9 mouse cellular contexts compared by ENCODE assay signal in genomic region chr6:128436356-128437005, GRCm38 (mm10). TPM values are rescaled to one million over a fixed set of nuclear protein-coding genes. Genes with fewer than 3 reads are reported as not detected.
DNase-seq lines count a peak whose midpoint lies in the region; ATAC-seq and TF ChIP-seq lines count a peak whose summit lies in the region.
"Had no signal": no experiment of that assay in that cellular context is flagged by ENCODE, and none has a peak within 500 bp of the region (broad histone marks: within the 10 kb centered on the region; RNA-seq: fewer than 3 reads in every experiment).

No protein-coding gene starts in this region.

- H3K27ac ChIP-seq in liver, adult 2 months (replicated peaks; ENCODE audit: insufficient read depth, low read depth, low read length), result peak overlapping the region; percentile 95
- no peak overlapping the region for H3K27ac ChIP-seq in forebrain, embryonic 11.5 days (ENCODE audit: low read depth, low read length)
- peak overlapping the region; percentile 98 for H3K27ac ChIP-seq in limb, embryonic 10.5 days
- no peak overlapping the region for H3K27ac ChIP-seq in neural tube, embryonic 13.5 days (replicated peaks)

- peak overlapping the region; percentile 96 for H3K9ac ChIP-seq in liver, adult 2 months (ENCODE audit: low read depth, low read length)
- H3K9ac ChIP-seq in forebrain, embryonic 11.5 days (ENCODE audit: low read length), result peak overlapping the region; percentile 97
- H3K9ac ChIP-seq in neural tube, embryonic 13.5 days, result peak overlapping the region; percentile 98

- TF ChIP-seq CTCF in liver, adult 2 months (IDR thresholded peaks at IDR 0.05; ENCODE audit: low read depth, low read length), result no peak

- ATAC-seq in forebrain, embryonic 11.5 days (replicated peaks; ENCODE audit: low FRiP score), result no peak
- no peak for ATAC-seq in neural tube, embryonic 13.5 days (ENCODE audit: low read depth)
- ATAC-seq in frontal cortex, adult (ENCODE audit: low TSS enrichment), result no peak
- ATAC-seq: inflammation-experienced regulatory T-cells, adult 6 months had no signal

- H3K79me2 ChIP-seq in liver, adult 2 months (ENCODE audit: control insufficient read depth, insufficient read depth, low read length), result no peaks in the 10 kb centered on the region; the same call in 1 of the 2 replicates

- H3K4me3 ChIP-seq in liver, adult 2 months (ENCODE audit: insufficient read depth, low read depth, low read length), result peak overlapping the region; percentile 31
- peak overlapping the region; percentile 96 for H3K4me3 ChIP-seq in forebrain, embryonic 11.5 days (ENCODE audit: low read depth, low read length)
- peak overlapping the region; percentile 99 for H3K4me3 ChIP-seq in limb, embryonic 10.5 days
- peak overlapping the region; percentile 99 for H3K4me3 ChIP-seq in neural tube, embryonic 13.5 days

- DNase-seq in liver, adult 2 months (ENCODE audit: extremely low read depth, low read depth, low spot score), result peak; percentile 92
- no peak for DNase-seq in liver
- DNase-seq in forebrain, embryonic 11.5 days (ENCODE audit: low spot score), result peak; percentile 31
- no peak for DNase-seq in limb, embryonic 10.5 days (ENCODE audit: low spot score)
- no peak for DNase-seq in MN1 (ENCODE audit: low spot score)
- DNase-seq in layer of hippocampus, postnatal 36 days, result no peak

- 30% methylated on average over 8 of the region's 8 CpGs for WGBS in liver, adult 2 months
- 88% methylated on average over 8 of the region's 8 CpGs for WGBS in forebrain, embryonic 11.5 days
- WGBS in limb, embryonic 10.5 days, result 93% methylated on average over 8 of the region's 8 CpGs
- WGBS in neural tube, embryonic 13.5 days, result 91% methylated on average over 8 of the region's 8 CpGs

- no peaks in the 10 kb centered on the region for H3K9me3 ChIP-seq in forebrain, embryonic 11.5 days (ENCODE audit: control insufficient read depth, low read length)
- no peaks in the 10 kb centered on the region for H3K9me3 ChIP-seq in limb, embryonic 10.5 days (replicated peaks)
- H3K9me3 ChIP-seq in neural tube, embryonic 13.5 days, result no peaks in the 10 kb centered on the region

- H3K4me2 ChIP-seq in forebrain, embryonic 11.5 days (ENCODE audit: low read depth, low read length, severe bottlenecking), result peak overlapping the region; percentile 83
- peak overlapping the region; percentile 68 for H3K4me2 ChIP-seq in neural tube, embryonic 13.5 days

- H3K36me3 ChIP-seq in liver, adult 2 months (ENCODE audit: control insufficient read depth, insufficient read depth, low read length), result peaks cover 36% of the 10 kb centered on the region
- H3K36me3 ChIP-seq in forebrain, embryonic 11.5 days (ENCODE audit: control insufficient read depth, insufficient read depth, low read length), result peaks cover 42% of the 10 kb centered on the region
- H3K36me3 ChIP-seq in limb, embryonic 10.5 days, result peaks cover 54% of the 10 kb centered on the region
- peaks cover 51% of the 10 kb centered on the region for H3K36me3 ChIP-seq in neural tube, embryonic 13.5 days

- H3K4me1 ChIP-seq in liver, adult 2 months (ENCODE audit: control insufficient read depth, insufficient read depth, low read length), result peaks cover 19% of the 10 kb centered on the region
- peaks cover 9% of the 10 kb centered on the region for H3K4me1 ChIP-seq in forebrain, embryonic 11.5 days (replicated peaks; ENCODE audit: control insufficient read depth, insufficient read depth, low read length)
- H3K4me1 ChIP-seq in limb, embryonic 10.5 days, result peaks cover 20% of the 10 kb centered on the region
- H3K4me1 ChIP-seq in neural tube, embryonic 13.5 days (replicated peaks), result peaks cover 40% of the 10 kb centered on the region

- no peaks in the 10 kb centered on the region for H3K27me3 ChIP-seq in liver, adult 2 months (ENCODE audit: control insufficient read depth, insufficient read depth, low read length)
- H3K27me3 ChIP-seq in forebrain, embryonic 11.5 days (ENCODE audit: control insufficient read depth, insufficient read depth, low read length), result no peaks in the 10 kb centered on the region; the same call in 1 of the 2 replicates
- H3K27me3 ChIP-seq in limb, embryonic 10.5 days (ENCODE audit: low read depth, poor library complexity, severe bottlenecking), result no peaks in the 10 kb centered on the region
- H3K27me3 ChIP-seq in neural tube, embryonic 13.5 days, result no peaks in the 10 kb centered on the region; the same call in 1 of the 2 replicates

- no peak for TF ChIP-seq POLR2A in liver, adult 2 months (IDR thresholded peaks at IDR 0.05; ENCODE audit: extremely low read depth, insufficient read depth, low read length)

RNA-seq across cellular contexts. Expression of gene Fkbp4, which starts 2.0 kb away (rescaled TPM):
- total RNA-seq in liver, adult 2 months (2014; rRNA removed), result 129 and 150 TPM in 2 replicates
- 99.8 and 146 TPM in 2 replicates for polyA plus RNA-seq in liver, adult 2 months (2012; rRNA removed)
- 601 and 640 TPM in 2 replicates for polyA plus RNA-seq in forebrain, embryonic 11.5 days (2014; fragmentation: Nextera tagmentation; extraction: Ambion mirVana)
- 797 and 913 TPM in 2 replicates for polyA plus RNA-seq in limb, embryonic 10.5 days (2016; fragmentation: Nextera tagmentation; extraction: Ambion mirVana)
- polyA plus RNA-seq in neural tube, embryonic 13.5 days (2015; fragmentation: Nextera tagmentation; extraction: Ambion mirVana), result 339 and 363 TPM in 2 replicates
- total RNA-seq in layer of hippocampus, postnatal 36 days (2021), result 100 to 1,000 TPM; 123 to 134 TPM

RNA-seq across cellular contexts. Expression of gene Itfg2, which starts 11.8 kb away (rescaled TPM):
- total RNA-seq in liver, adult 2 months (2014; rRNA removed), result 3.1 and 4.9 TPM in 2 replicates
- polyA plus RNA-seq in liver, adult 2 months (2012; rRNA removed), result 10.6 and 12.1 TPM in 2 replicates
- polyA plus RNA-seq in forebrain, embryonic 11.5 days (2014; fragmentation: Nextera tagmentation; extraction: Ambion mirVana), result 34.6 and 35.3 TPM in 2 replicates
- polyA plus RNA-seq in limb, embryonic 10.5 days (2016; fragmentation: Nextera tagmentation; extraction: Ambion mirVana), result 40.8 and 47.8 TPM in 2 replicates
- polyA plus RNA-seq in neural tube, embryonic 13.5 days (2015; fragmentation: Nextera tagmentation; extraction: Ambion mirVana), result 41.4 and 45.7 TPM in 2 replicates
- total RNA-seq in layer of hippocampus, postnatal 36 days (2021), result 10 to 100 TPM; 18.2 to 25.4 TPM

RNA-seq across cellular contexts. Expression of gene Nrip2, which starts 37.4 kb away (rescaled TPM):
- 0.09 and 0.27 TPM in 2 replicates for total RNA-seq in liver, adult 2 months (2014; rRNA removed)
- polyA plus RNA-seq in liver, adult 2 months (2012; rRNA removed), result not detected in 2 replicates
- polyA plus RNA-seq in forebrain, embryonic 11.5 days (2014; fragmentation: Nextera tagmentation; extraction: Ambion mirVana), result 2.7 and 3.8 TPM in 2 replicates
- 2.3 and 2.5 TPM in 2 replicates for polyA plus RNA-seq in limb, embryonic 10.5 days (2016; fragmentation: Nextera tagmentation; extraction: Ambion mirVana)
- 7.1 and 8.6 TPM in 2 replicates for polyA plus RNA-seq in neural tube, embryonic 13.5 days (2015; fragmentation: Nextera tagmentation; extraction: Ambion mirVana)
- 10 to 100 TPM; 16.0 to 18.1 TPM for total RNA-seq in layer of hippocampus, postnatal 36 days (2021)

Comparison
In these comparisons a context has a peak if more than half of its experiments do, and no peak if none do; other contexts are left out.
1. DNase-seq: peak in liver, adult 2 months (single experiment) and forebrain, embryonic 11.5 days (single experiment); none in liver (single experiment), limb, embryonic 10.5 days (single experiment), MN1 (single experiment) and layer of hippocampus, postnatal 36 days (0 of 2).
2. H3K27ac ChIP-seq: peak in liver, adult 2 months (single experiment) and limb, embryonic 10.5 days (single experiment); none in forebrain, embryonic 11.5 days (single experiment) and neural tube, embryonic 13.5 days (single experiment).
3. H3K4me3 ChIP-seq: peak in every context shown above with its lines; median percentile 99 in limb, embryonic 10.5 days; 99 in neural tube, embryonic 13.5 days; 96 in forebrain, embryonic 11.5 days; 31 in liver, adult 2 months.
4. Peak in every context shown above with its lines, with median percentiles within 50 percentile points of each other: H3K9ac ChIP-seq.